Mouse (Mus musculus) CH12.LX (cell line): Measurements from ENCODE around the gene Slc35f6. TPM values are rescaled to one million over a fixed set of nuclear protein-coding genes. Genes with fewer than 3 reads are reported as not detected.

Experiments
- DNase-seq: peaks from one replicate; pipeline ENCODE4 v3.0.0-alpha.2; 2013; ENCODE audit errors: extremely low read depth
- H3K27ac ChIP-seq: 2 replicates; pipeline ENCODE4 v1.5.1; 2012; ENCODE audit warnings: low read depth, mild to moderate bottlenecking, control low read depth, moderate library complexity; ENCODE audit not compliant: insufficient read depth
- H3K27me3 ChIP-seq: replicated peaks from 2 replicates; pipeline ENCODE3; 2012; ENCODE audit warnings: inconsistent platforms
- H3K36me3 ChIP-seq, 2 experiments: replicated peaks in 1 of 2; 2 replicates each; pipeline versions ENCODE3 to v1.6.1; 2012; ENCODE audit warnings: inconsistent platforms in 1 of 2, low read length in 1 of 2, mild to moderate bottlenecking in 1 of 2, mixed read lengths in 1 of 2, moderate library complexity in 1 of 2; ENCODE audit not compliant: control insufficient read depth in 1 of 2, insufficient read depth in 1 of 2
- H3K4me1 ChIP-seq, 2 experiments: 2 replicates each; pipeline ENCODE4 v1.6.1; 2012; ENCODE audit warnings: inconsistent platforms in 1 of 2, moderate library complexity in 1 of 2; ENCODE audit not compliant: insufficient read depth in 2 of 2, control insufficient read depth in 1 of 2
- H3K4me2 ChIP-seq: 2 replicates; pipeline ENCODE4 v1.6.1; 2012; ENCODE audit warnings: low read depth, mild to moderate bottlenecking, control low read depth; ENCODE audit not compliant: poor library complexity, insufficient read depth, severe bottlenecking
- H3K4me3 ChIP-seq, 3 experiments: fragments of 150-350 bp in 1 of 3; sonication (generic) in 1 of 3; replicated peaks in 1 of 3; 2 replicates each; pipeline versions ENCODE3 to v1.5.1; 2011 to 2012; ENCODE audit warnings: low read depth in 2 of 3, low read length in 2 of 3, mild to moderate bottlenecking in 2 of 3, moderate library complexity in 2 of 3, control low read depth in 1 of 3, improper control_type of control experiment in 1 of 3, inconsistent platforms in 1 of 3, mixed read lengths in 1 of 3; ENCODE audit not compliant: poor library complexity in 1 of 3
- H3K79me2 ChIP-seq: replicated peaks from 2 replicates; pipeline ENCODE4 v1.6.1; 2012; ENCODE audit warnings: mild to moderate bottlenecking, moderate library complexity; ENCODE audit not compliant: control insufficient read depth, poor library complexity, insufficient read depth, severe bottlenecking; ENCODE audit errors: extremely low read depth
- H3K9ac ChIP-seq: 2 replicates; pipeline ENCODE4 v1.6.1; 2012; ENCODE audit warnings: low read depth, mild to moderate bottlenecking, control low read depth, moderate library complexity; ENCODE audit not compliant: insufficient read depth
- H3K9me3 ChIP-seq: replicated peaks from 2 replicates; pipeline ENCODE3; 2012; ENCODE audit warnings: low read length, inconsistent platforms, mixed read lengths
- BHLHE40 ChIP-seq: IDR thresholded peaks from 2 replicates; pipeline ENCODE4 v1.6.1; 2011; ENCODE audit warnings: mild to moderate bottlenecking, low read depth, low read length, improper control_type of control experiment
- CHD1 ChIP-seq: IDR thresholded peaks from 2 replicates; pipeline ENCODE4 v1.6.1; 2012; ENCODE audit warnings: low read depth, low read length, improper control_type of control experiment, inconsistent platforms
- CTCF ChIP-seq, 2 experiments: IDR thresholded peaks in 1 of 2; conservative IDR thresholded peaks in 1 of 2; 2 replicates each; pipeline ENCODE4 v1.5.1; 2011 to 2012; ENCODE audit warnings: low read depth in 2 of 2, low read length in 2 of 2, improper control_type of control experiment in 1 of 2, inconsistent platforms in 1 of 2, mild to moderate bottlenecking in 1 of 2, moderate library complexity in 1 of 2
- E2F4 ChIP-seq: IDR thresholded peaks from 2 replicates; pipeline ENCODE4 v1.6.1; 2011; ENCODE audit warnings: low read depth, low read length, improper control_type of control experiment; ENCODE audit not compliant: insufficient replicate concordance
- ELF1 ChIP-seq: IDR thresholded peaks from 2 replicates; pipeline ENCODE4 v1.6.1; 2014; ENCODE audit warnings: low read depth, mild to moderate bottlenecking, inconsistent platforms, low read length, improper control_type of control experiment
- ETS1 ChIP-seq: conservative IDR thresholded peaks from 2 replicates; pipeline ENCODE4 v1.6.1; 2012; ENCODE audit warnings: low read depth, mild to moderate bottlenecking, inconsistent platforms, low read length, improper control_type of control experiment, moderate library complexity
- IRF4 ChIP-seq: IDR thresholded peaks from 2 replicates; pipeline ENCODE4 v1.6.1; 2014; ENCODE audit warnings: low read depth, mild to moderate bottlenecking, inconsistent platforms, low read length, improper control_type of control experiment
- JUN ChIP-seq: IDR thresholded peaks from 2 replicates; pipeline ENCODE4 v1.6.1; 2011; ENCODE audit warnings: low read depth, mild to moderate bottlenecking, low read length, improper control_type of control experiment, moderate library complexity; ENCODE audit not compliant: insufficient read depth
- JUND ChIP-seq: conservative IDR thresholded peaks from 2 replicates; pipeline ENCODE4 v1.6.1; 2011; ENCODE audit warnings: low read depth, low read length, improper control_type of control experiment
- KAT2A ChIP-seq: IDR thresholded peaks from 2 replicates; pipeline ENCODE4 v1.6.1; 2012; ENCODE audit warnings: low read length, improper control_type of control experiment, inconsistent platforms; ENCODE audit not compliant: insufficient replicate concordance
- MAFK ChIP-seq: IDR thresholded peaks from 2 replicates; pipeline ENCODE4 v1.6.1; 2011; ENCODE audit warnings: low read length, improper control_type of control experiment; ENCODE audit not compliant: insufficient replicate concordance
- MAX ChIP-seq: IDR thresholded peaks from 2 replicates; pipeline ENCODE4 v1.6.1; 2011; ENCODE audit warnings: low read length, improper control_type of control experiment
- MAZ ChIP-seq: IDR thresholded peaks from 2 replicates; pipeline ENCODE4 v1.6.1; 2012; ENCODE audit warnings: low read depth, mild to moderate bottlenecking, inconsistent platforms, low read length, improper control_type of control experiment, moderate library complexity
- MEF2A ChIP-seq: IDR thresholded peaks from 2 replicates; pipeline ENCODE4 v1.6.1; 2014; ENCODE audit warnings: low read depth, mild to moderate bottlenecking, inconsistent platforms, low read length, improper control_type of control experiment, borderline replicate concordance
- MXI1 ChIP-seq: IDR thresholded peaks from 2 replicates; pipeline ENCODE4 v1.6.1; 2011; ENCODE audit warnings: mild to moderate bottlenecking, low read depth, low read length, improper control_type of control experiment
- MYC ChIP-seq: IDR thresholded peaks from 2 replicates; pipeline ENCODE4 v1.6.1; 2011; ENCODE audit warnings: low read depth, mild to moderate bottlenecking, improper control_type of control experiment, low read length
- NELFE ChIP-seq: IDR thresholded peaks from 2 replicates; pipeline ENCODE4 v1.6.1; 2011; ENCODE audit warnings: low read depth, low read length, improper control_type of control experiment
- NRF1 ChIP-seq: IDR thresholded peaks from 2 replicates; pipeline ENCODE4 v1.6.1; 2014; ENCODE audit warnings: low read depth, mild to moderate bottlenecking, inconsistent platforms, low read length, improper control_type of control experiment, moderate library complexity
- POLR2AphosphoS2 ChIP-seq: IDR thresholded peaks from 2 replicates; pipeline ENCODE4 v1.6.1; 2011; ENCODE audit warnings: low read depth, low read length, improper control_type of control experiment
- RAD21 ChIP-seq: IDR thresholded peaks from 2 replicates; pipeline ENCODE4 v1.6.1; 2011; ENCODE audit warnings: low read depth, mild to moderate bottlenecking, low read length, improper control_type of control experiment, moderate library complexity
- RCOR1 ChIP-seq: conservative IDR thresholded peaks from 2 replicates; pipeline ENCODE4 v1.6.1; 2012; ENCODE audit warnings: low read depth, mild to moderate bottlenecking, inconsistent platforms, low read length, improper control_type of control experiment
- SIN3A ChIP-seq: IDR thresholded peaks from 2 replicates; pipeline ENCODE4 v1.6.1; 2012; ENCODE audit warnings: low read length, improper control_type of control experiment, inconsistent platforms
- SMC3 ChIP-seq: IDR thresholded peaks from 2 replicates; pipeline ENCODE4 v1.6.1; 2011; ENCODE audit warnings: low read depth, low read length, improper control_type of control experiment
- TBP ChIP-seq: conservative IDR thresholded peaks from 2 replicates; pipeline ENCODE4 v1.6.1; 2011; ENCODE audit warnings: low read depth, low read length, improper control_type of control experiment
- USF2 ChIP-seq: conservative IDR thresholded peaks from 2 replicates; pipeline ENCODE4 v1.6.1; 2011; ENCODE audit warnings: low read depth, low read length, improper control_type of control experiment
- ZC3H11A ChIP-seq: IDR thresholded peaks from 2 replicates; pipeline ENCODE4 v1.6.1; 2012; ENCODE audit warnings: low read depth, mild to moderate bottlenecking, inconsistent platforms, low read length, improper control_type of control experiment
- ZMIZ1 ChIP-seq: IDR thresholded peaks from 2 replicates; pipeline ENCODE4 v1.6.1; 2012; ENCODE audit warnings: low read depth, mild to moderate bottlenecking, inconsistent platforms, low read length, improper control_type of control experiment
- dilution Hi-C: fragments of 300-500 bp; cut with MboI; formaldehyde crosslinking; loops from 2 replicates; pipeline ENCODE4 v1.14.3; 2020; ENCODE audit warnings: low sequenced_read_pairs; ENCODE audit not compliant: extremely low pct_unique_long_range_greater_than_20kb, extremely low pct_ligation_motif_present
- in situ Hi-C: fragments of 300-500 bp; cut with MboI; formaldehyde crosslinking; loops from 3 replicates; pipeline ENCODE4 v1.14.3; 2019; ENCODE audit warnings: low sequenced_read_pairs, low pct_ligation_motif_present, low pct_unique_long_range_greater_than_20kb, mixed read lengths
- polyA plus RNA-seq: library from polyadenylated mRNA; unstranded; fragments of >175 nt; gene quantifications from 2 replicates; pipeline ENCODE4 v1.2.1, GENCODE M21; 2012; ENCODE audit warnings: low read depth; ENCODE audit not compliant: insufficient read length
- total RNA-seq, 2 experiments: library from RNA; depleted of rRNA; stranded (reverse); fragments of 300-350 nt in 1 of 2; fragments of >200 nt in 1 of 2; gene quantifications; 2 replicates each; pipeline ENCODE4 v1.2.3; 2012 to 2014

Gene Slc35f6
- total and polyA plus RNA-seq, 3 experiments = 8.9 to 9.5 (median 9.0) TPM

DNA sequence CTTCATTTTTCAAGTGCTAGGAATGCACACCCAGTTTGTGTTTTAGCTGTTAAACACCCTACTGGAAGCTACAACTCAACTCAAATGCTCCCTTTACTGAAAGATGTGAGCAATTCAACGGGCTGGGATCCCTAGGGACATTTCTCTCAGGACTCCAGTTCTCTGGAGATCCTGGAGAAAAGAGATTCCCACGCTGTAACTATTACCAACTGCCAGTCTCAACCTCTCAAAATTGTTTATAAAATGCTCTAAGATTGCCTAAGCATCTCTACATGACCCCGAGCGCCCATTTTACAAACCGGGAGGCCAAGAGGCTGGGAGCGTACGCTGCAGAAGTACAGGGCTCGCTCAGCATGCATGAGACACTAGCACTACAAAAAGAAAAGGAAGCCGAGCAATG is 337 bp upstream of the Slc35f6 start:
- peaks cover 0 to 17% of the 10 kb centered on the region in 2 experiments for H3K36me3 ChIP-seq
- peak overlapping the region; percentile 72 for H3K4me2 ChIP-seq
- H3K9ac ChIP-seq = peak overlapping the region; percentile 61; the same call in 1 of the 2 replicates
- no peaks in the 10 kb centered on the region for H3K79me2 ChIP-seq
- no peak for DNase-seq
- H3K9me3 ChIP-seq = no peaks in the 10 kb centered on the region
- TF ChIP-seq CTCF (conservative IDR thresholded peaks at IDR 0.05 in 1 of 2, IDR thresholded peaks at IDR 0.05 in 1 of 2; ENCODE audit: low read depth in 2 of 2, low read length in 2 of 2) (no peak), ZMIZ1 (no peak), TBP (no peak), MAFK (no peak), CHD1 (no peak), MXI1 (no peak), ZC3H11A (no peak), ETS1 (no peak), JUND (no peak), MAX (no peak), USF2 (no peak), IRF4 (no peak), BHLHE40 (no peak), MYC (no peak), JUN (no peak), RAD21 (no peak), NRF1 (no peak)
- H3K27me3 ChIP-seq = peaks cover 20% of the 10 kb centered on the region
- H3K4me3 ChIP-seq = peak overlapping the region; percentile 93 to 99 (median 95)
- H3K27ac ChIP-seq = no peak overlapping the region
- H3K4me1 ChIP-seq = peaks cover 12 to 42% of the 10 kb centered on the region in 2 experiments
- dilution Hi-C loops (loop anchor here (25.0 kb wide), 1 partner anchor 110 kb away; the partner anchor contains the start of gene Cib4), in situ Hi-C loops (loop anchor here (10.0 kb wide), 1 partner anchor 223 kb away; no protein-coding TSS in a partner anchor)

DNA sequence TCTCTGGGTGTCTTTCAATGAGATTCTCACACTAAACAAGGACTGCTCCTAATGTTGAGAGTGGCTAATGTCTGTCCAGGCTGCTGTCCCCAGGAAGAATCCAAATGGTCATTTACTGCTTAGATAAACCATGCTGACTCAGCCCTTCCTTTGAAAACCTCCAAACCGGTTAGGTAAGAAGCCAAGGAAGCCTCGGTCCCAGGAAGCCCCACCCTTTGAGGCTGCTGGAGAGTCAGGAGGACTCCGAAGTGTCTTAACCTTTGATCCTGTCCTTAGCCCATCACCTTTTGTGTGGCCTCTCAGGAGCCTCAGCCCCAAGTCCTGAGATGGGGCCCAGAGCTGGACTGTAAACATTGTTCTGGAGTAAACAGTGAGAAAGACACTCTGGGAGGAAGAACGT is 1.8 kb downstream of the Slc35f6 start:
- Histone ChIP-seq H3K4me1 (peaks cover 12 to 51% of the 10 kb centered on the region in 2 experiments), H3K27ac (no peak overlapping the region), H3K9me3 (no peaks in the 10 kb centered on the region), H3K4me3 (no peak overlapping the region), H3K4me2 (no peak overlapping the region), H3K79me2 (no peaks in the 10 kb centered on the region), H3K27me3 (peaks cover 9% of the 10 kb centered on the region), H3K9ac (no peak overlapping the region), H3K36me3 (peaks cover 0 to 34% of the 10 kb centered on the region in 2 experiments)
- DNase-seq = no peak
- dilution Hi-C loops (loop anchor here (25.0 kb wide), 1 partner anchor 112 kb away; the partner anchor contains the start of gene Cib4), in situ Hi-C loops (loop anchor here (10.0 kb wide), 1 partner anchor 225 kb away; no protein-coding TSS in a partner anchor)
- TF ChIP-seq KAT2A (no peak), POLR2AphosphoS2 (no peak), ZC3H11A (no peak), SMC3 (no peak), ELF1 (no peak), E2F4 (no peak), ZMIZ1 (no peak), BHLHE40 (no peak), NELFE (no peak), MAZ (no peak), SIN3A (no peak), MEF2A (no peak), JUN (no peak), RCOR1 (no peak)
